ENCODE assay signal across 13 mouse cellular contexts in the genomic region with DNA sequence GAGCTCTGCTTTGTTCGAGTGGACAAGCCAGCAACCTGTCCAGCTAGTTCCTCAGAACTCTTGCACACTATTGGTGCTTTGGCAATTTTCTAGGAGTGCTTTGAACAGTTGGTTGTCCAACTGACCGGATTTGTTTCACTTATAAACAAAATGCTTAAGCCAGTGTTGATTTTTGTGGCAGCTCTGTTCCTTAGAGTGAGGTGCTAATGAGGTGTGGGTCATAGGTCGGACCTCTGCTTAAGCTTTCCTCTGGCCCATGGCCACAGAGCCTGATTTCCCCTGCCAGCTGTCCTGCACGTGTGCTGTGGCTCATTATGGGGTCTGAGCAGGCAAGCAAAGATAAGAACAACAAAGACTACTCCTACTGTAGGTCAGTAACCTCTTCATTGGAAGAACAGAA.
DNase-seq lines count a peak whose midpoint lies in the region; ATAC-seq lines count a peak whose summit lies in the region.
"Had no signal": no experiment of that assay in that cellular context is flagged by ENCODE, and none has a peak within 500 bp of the region (broad histone marks: within the 10 kb centered on the region; RNA-seq: fewer than 3 reads in every experiment).

No protein-coding gene starts in this region.

- H3K36me3 ChIP-seq in lung, embryonic 16.5 days (ENCODE audit: control insufficient read depth, insufficient read depth, low read length) = no peaks in the 10 kb centered on the region
- no peaks in the 10 kb centered on the region for H3K36me3 ChIP-seq in intestine, embryonic 16.5 days (ENCODE audit: control insufficient read depth, insufficient read depth, low read length)
- H3K36me3 ChIP-seq: hindbrain, embryonic 12.5 days; lung, embryonic 15.5 days had no signal

- H3K4me1 ChIP-seq in lung, embryonic 16.5 days (replicated peaks; ENCODE audit: control insufficient read depth, insufficient read depth, low read length) = peaks cover 35% of the 10 kb centered on the region
- peaks cover 25% of the 10 kb centered on the region for H3K4me1 ChIP-seq in intestine, embryonic 16.5 days (ENCODE audit: control insufficient read depth, insufficient read depth, low read length)

- no peaks in the 10 kb centered on the region for H3K27me3 ChIP-seq in lung, embryonic 16.5 days (ENCODE audit: control insufficient read depth, insufficient read depth, low read depth, low read length)
- no peaks in the 10 kb centered on the region for H3K27me3 ChIP-seq in intestine, embryonic 16.5 days (replicated peaks; ENCODE audit: control insufficient read depth, insufficient read depth, low read length)
- H3K27me3 ChIP-seq: CH12.LX; hindbrain, embryonic 12.5 days; lung, embryonic 15.5 days had no signal

- 15% methylated on average over 4 of the region's 4 CpGs for WGBS in lung, embryonic 16.5 days
- 26% methylated on average over 4 of the region's 4 CpGs for WGBS in intestine, embryonic 16.5 days

- H3K4me2 ChIP-seq in lung, embryonic 16.5 days (ENCODE audit: low read depth, low read length) = no peak overlapping the region
- H3K4me2 ChIP-seq in intestine, embryonic 16.5 days (ENCODE audit: low read depth, low read length) = no peak overlapping the region
- H3K4me2 ChIP-seq: hindbrain, embryonic 12.5 days; lung, embryonic 15.5 days had no signal

- ATAC-seq in lung, embryonic 16.5 days (ENCODE audit: low read depth) = peak; percentile 29; the same call in 1 of the 2 replicates
- ATAC-seq in megakaryocyte-erythroid progenitor cell, adult 5-6 weeks (replicated peaks; ENCODE audit: low FRiP score, low TSS enrichment, poor library complexity, severe bottlenecking) = no peak
- no peak for ATAC-seq in intestine, embryonic 16.5 days

- H3K27ac ChIP-seq in lung, embryonic 16.5 days (ENCODE audit: low read length) = no peak overlapping the region
- H3K27ac ChIP-seq in intestine, embryonic 16.5 days (ENCODE audit: low read length) = no peak overlapping the region
- H3K27ac ChIP-seq: hindbrain, embryonic 12.5 days; lung, embryonic 15.5 days had no signal

- DNase-seq in kidney, adult 11 months = peak; percentile 36
- DNase-seq in kidney, postnatal 4 days = no peak
- DNase-seq in embryo, embryonic 10 days (ENCODE audit: low spot score) = peak; percentile 80
- peak; percentile 45 for DNase-seq in embryo, embryonic 9.5 days (ENCODE audit: extremely low spot score)
- no peak for DNase-seq in right cerebral cortex, postnatal 36 days (ENCODE audit: low spot score in 2 of 2)
- DNase-seq: adrenal gland, adult 8-10 months; thymus, adult 2 months had no signal

- H3K4me3 ChIP-seq in lung, embryonic 16.5 days (ENCODE audit: low read length) = no peak overlapping the region
- no peak overlapping the region for H3K4me3 ChIP-seq in intestine, embryonic 16.5 days (ENCODE audit: low read length)
- H3K4me3 ChIP-seq: hindbrain, embryonic 12.5 days; lung, embryonic 15.5 days had no signal

- no peak overlapping the region for H3K9ac ChIP-seq in lung, embryonic 16.5 days (ENCODE audit: low read length)
- no peak overlapping the region for H3K9ac ChIP-seq in intestine, embryonic 16.5 days (ENCODE audit: low read depth, low read length)
- H3K9ac ChIP-seq: hindbrain, embryonic 12.5 days; lung, embryonic 15.5 days had no signal

- no peaks in the 10 kb centered on the region for H3K9me3 ChIP-seq in lung, embryonic 16.5 days (ENCODE audit: control insufficient read depth, low read length)
- no peaks in the 10 kb centered on the region for H3K9me3 ChIP-seq in intestine, embryonic 16.5 days (ENCODE audit: control insufficient read depth, low read length)
- H3K9me3 ChIP-seq: hindbrain, embryonic 12.5 days; lung, embryonic 15.5 days had no signal

Comparison
In these comparisons a context has a peak if more than half of its experiments do, and no peak if none do; other contexts are left out.
1. DNase-seq: peak in kidney, adult 11 months (single experiment), embryo, embryonic 10 days (single experiment) and embryo, embryonic 9.5 days (single experiment); none in kidney, postnatal 4 days (0 of 2) and right cerebral cortex, postnatal 36 days (0 of 2).